Mouse (Mus musculus): Measurements from ENCODE around the gene Clpsl2. TPM values are rescaled to one million over a fixed set of nuclear protein-coding genes. Genes with fewer than 3 reads are reported as not detected.

The Clpsl2 gene
- total RNA-seq, 2 experiments from 2014 or later: not detected

- no peak for DNase-seq
These were observed 11.4 kb downstream of the Clpsl2 start, which contains the start of gene Clps for GRCm38 (mm10) chr17:28560598-28560997. Clps (minus strand) TSS chr17:28560766.

- DNase-seq: no peak
These were observed 12.4 kb downstream of the Clpsl2 start for GRCm38 (mm10) chr17:28561613-28562012.

- DNase-seq: no peak
These were observed 16.0 kb downstream of the Clpsl2 start for GRCm38 (mm10) chr17:28565181-28565580.

- no peak for DNase-seq
These were observed 18.3 kb downstream of the Clpsl2 start for GRCm38 (mm10) chr17:28567541-28567940.

- no peak for DNase-seq
These were observed 22.7 kb downstream of the Clpsl2 start for GRCm38 (mm10) chr17:28571868-28572267.

GRCm38 (mm10) chr17:28572521-28572920, 23.3 kb downstream of the Clpsl2 start:
- DNase-seq: no peak

GRCm38 (mm10) chr17:28572941-28573340, 23.7 kb downstream of the Clpsl2 start:
- DNase-seq: no peak

- DNase-seq: no peak
These were observed 26.3 kb downstream of the Clpsl2 start, which contains the start of gene Lhfpl5 for GRCm38 (mm10) chr17:28575244-28576125. Lhfpl5 (plus strand) TSS chr17:28575641.

GRCm38 (mm10) chr17:28580396-28580795, 31.2 kb downstream of the Clpsl2 start:
- no peak for DNase-seq

- no peak for DNase-seq
These were observed 31.8 kb downstream of the Clpsl2 start for GRCm38 (mm10) chr17:28581056-28581455.

GRCm38 (mm10) chr17:28586509-28586908, 37.3 kb downstream of the Clpsl2 start:
- DNase-seq: no peak

- DNase-seq: no peak
These were observed 39.4 kb downstream of the Clpsl2 start for GRCm38 (mm10) chr17:28588591-28588990.

GRCm38 (mm10) chr17:28590596-28590995, 41.4 kb downstream of the Clpsl2 start:
- DNase-seq: no peak

- no peak for DNase-seq
These were observed 42.3 kb downstream of the Clpsl2 start for GRCm38 (mm10) chr17:28591476-28591875.

- DNase-seq: peak; percentile 59 to 61
These were observed 43.8 kb downstream of the Clpsl2 start for GRCm38 (mm10) chr17:28592998-28593397.

- DNase-seq: no peak
These were observed 44.8 kb downstream of the Clpsl2 start for GRCm38 (mm10) chr17:28593965-28594364.

- no peak for DNase-seq
These were observed 51.6 kb downstream of the Clpsl2 start for GRCm38 (mm10) chr17:28600780-28601179.

GRCm38 (mm10) chr17:28601557-28602250, 52.5 kb downstream of the Clpsl2 start:
- DNase-seq: no peak

Small RNAs within 50 kb of the gene (microRNA-seq; reads per million reads assigned to microRNA genes)
- gene Gm25195 (0 reads per million in 2 experiments), gene Mir6969 (0 to 0.21 reads per million in 2 experiments)

Other genes starting within 250 kb of the Clpsl2 start
- gene Fance, start 235.9 kb upstream of the Clpsl2 start, total RNA-seq (2021): 10 to 100 TPM; 25.2 to 27.9 TPM
- 100 to 1,000 TPM; 342 TPM for gene Rpl10a, start 220.9 kb upstream of the Clpsl2 start, total RNA-seq (2021)
- gene Tead3, start 198.6 kb upstream of the Clpsl2 start, total RNA-seq (2021): 1 to 10 TPM; 1.7 to 3.7 TPM
- not detected for gene Tulp1, start 184.2 kb upstream of the Clpsl2 start, total RNA-seq (2021)
- 10 to 100 TPM; 67.0 to 92.3 TPM for gene Fkbp5, start 31.9 kb upstream of the Clpsl2 start, total RNA-seq (2021)
- gene Armc12, start 18.6 kb upstream of the Clpsl2 start, total RNA-seq (2021): not detected
- gene Clps, start 11.4 kb downstream of the Clpsl2 start, total RNA-seq (2021): not detected
- 1 to 10 TPM; 3.6 to 4.0 TPM for gene Lhfpl5, start 26.2 kb downstream of the Clpsl2 start, total RNA-seq (2021)
- 10 to 100 TPM; 77.8 to 83.3 TPM for gene Srpk1, start 73.3 kb downstream of the Clpsl2 start, total RNA-seq (2021)
- 1 to 10 TPM; 3.7 to 6.4 TPM for gene Slc26a8, start 140.8 kb downstream of the Clpsl2 start, total RNA-seq (2021)
- gene Mapk14, start 141.9 kb downstream of the Clpsl2 start, total RNA-seq (2021): 10 to 100 TPM; 76.7 to 78.8 TPM
- gene AC170998.1, start 176.7 kb downstream of the Clpsl2 start, total RNA-seq (2021): 1 to 10 TPM; 1.4 to 1.8 TPM
- gene Mapk13, start 219.9 kb downstream of the Clpsl2 start, total RNA-seq (2021): 1 to 10 TPM in 1 of 2 experiments, under 1 TPM in 1; 0.60 to 1.1 TPM

All from layer of hippocampus, postnatal 36 days (tissue).